Mouse (Mus musculus) ES-E14 (cell line): ENCODE data around the gene Zdhhc14.

Experiments used
- CHD2 ChIP-seq: IDR thresholded peaks from 2 replicates; pipeline ENCODE4 v1.6.1; 2014; ENCODE audit warnings: mild to moderate bottlenecking, low read depth, low read length, inconsistent platforms
- HCFC1 ChIP-seq: IDR thresholded peaks from 2 replicates; pipeline ENCODE4 v1.6.1; 2012; ENCODE audit warnings: low read length, inconsistent platforms, borderline replicate concordance; ENCODE audit not compliant: insufficient read depth
- MAFK ChIP-seq: IDR thresholded peaks from 2 replicates; pipeline ENCODE4 v1.6.1; 2014; ENCODE audit warnings: mild to moderate bottlenecking, low read depth, low read length, inconsistent platforms; ENCODE audit not compliant: insufficient read depth
- ZC3H11A ChIP-seq: IDR thresholded peaks from 2 replicates; pipeline ENCODE4 v1.6.1; 2012; ENCODE audit warnings: low read depth, mild to moderate bottlenecking, inconsistent platforms, low read length, borderline replicate concordance
- ZNF384 ChIP-seq: IDR thresholded peaks from 2 replicates; pipeline ENCODE4 v1.6.1; 2012; ENCODE audit warnings: low read depth, low read length, inconsistent platforms

DNA sequence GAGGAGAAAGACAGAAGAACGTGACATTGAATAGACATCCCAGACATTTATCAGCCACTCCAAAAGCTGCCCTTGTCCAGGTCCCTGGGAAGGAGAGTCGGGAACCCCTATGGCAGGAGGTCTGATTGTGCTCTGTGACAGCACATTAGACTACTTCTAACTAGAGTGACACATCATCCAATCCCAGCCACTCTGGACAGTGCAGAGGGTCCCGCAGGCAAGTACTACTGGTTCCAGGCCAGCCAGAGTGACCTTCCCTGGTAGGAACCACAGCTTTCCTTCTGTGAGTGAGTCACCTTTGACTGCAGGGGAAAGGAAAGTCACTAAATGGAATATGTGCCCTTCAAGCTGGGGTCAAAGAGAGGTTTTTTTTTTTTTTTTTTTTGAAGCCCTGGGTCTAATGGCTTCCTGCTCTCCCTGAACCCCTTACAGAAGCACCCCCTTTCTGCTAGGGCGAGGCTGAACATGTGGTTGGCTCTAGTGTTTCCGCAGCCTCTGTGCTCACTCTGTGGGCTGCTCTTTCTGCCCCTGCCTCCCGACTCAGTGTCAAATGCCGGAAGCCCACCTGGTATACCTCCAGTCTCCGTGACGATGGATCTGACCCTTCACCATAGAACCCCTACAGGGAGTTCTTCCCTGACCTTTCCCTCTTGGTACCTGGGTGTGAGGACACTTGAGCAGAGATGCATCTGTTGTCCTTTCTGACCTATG lies 276.6 kb downstream of the Zdhhc14 start:
- TF ChIP-seq ZC3H11A (no peak), HCFC1 (no peak), ZNF384 (no peak), MAFK (no peak), CHD2 (no peak)
